Mouse (Mus musculus) lung, adult 2 months (tissue): ENCODE measurements at regions not wholly inside any gene's neighbourhood (a gene's known extent, or its start where the extent isn't known, plus 50 kb on each side); places are given as distances from the start of the nearest gene placed in this dataset.

Experiments
- DNase-seq: peaks from one replicate; pipeline ENCODE4 v3.0.0; 2022
- H3K4me1 ChIP-seq: fragments of 200-500 bp; 2 replicates; pipeline ENCODE4 v1.6.1; 2011; ENCODE audit warnings: low read length; ENCODE audit not compliant: control insufficient read depth, insufficient read depth
- H3K4me3 ChIP-seq: fragments of 200-500 bp; replicated peaks from 2 replicates; pipeline ENCODE3; 2011; ENCODE audit warnings: low read depth, mild to moderate bottlenecking, control low read depth, low read length; ENCODE audit errors: extremely low read depth
- CTCF ChIP-seq: fragments of 200-500 bp; IDR thresholded peaks from 2 replicates; pipeline ENCODE4 v1.5.1; 2011; ENCODE audit warnings: mild to moderate bottlenecking, low read length, control low read depth; ENCODE audit not compliant: insufficient read depth
- POLR2A ChIP-seq: fragments of 200-500 bp; IDR thresholded peaks from 2 replicates; pipeline ENCODE4 v1.6.1; 2011; ENCODE audit warnings: low read depth, mild to moderate bottlenecking, control low read depth, low read length, borderline replicate concordance; ENCODE audit errors: extremely low read depth
- WGBS: fragments of 180-500 bp; shearing (Covaris S2); methylation state at CpG from one replicate; pipeline ENCODE4 v1.1.7; 2018; 5-methylcytosine and 5-hydroxymethylcytosine counted together

- TF ChIP-seq POLR2A (no peak), CTCF (no peak)
- Histone ChIP-seq H3K4me3 (no peak overlapping the region), H3K4me1 (no peaks in the 10 kb centered on the region)
- DNase-seq, result no peak
- WGBS, result 47% methylated on average over 3 of the region's 3 CpGs
These were observed 1403.9 kb upstream of the Gm7489 start for GRCm38 (mm10) chr15:52480834-52481233.

- H3K4me1 ChIP-seq, result no peaks in the 10 kb centered on the region
- H3K4me3 ChIP-seq, result no peak overlapping the region
- no peak for DNase-seq
- WGBS, result 57% methylated on average over 5 of the region's 5 CpGs
- TF ChIP-seq POLR2A (no peak), CTCF (no peak)
These were observed 1401.0 kb upstream of the Gm7489 start for GRCm38 (mm10) chr15:52483598-52484165.

GRCm38 (mm10) chr15:52484276-52484675, 1400.4 kb upstream of the Gm7489 start:
- Histone ChIP-seq H3K4me1 (no peaks in the 10 kb centered on the region), H3K4me3 (no peak overlapping the region)
- DNase-seq, result no peak
- 52% methylated on average over 5 of the region's 5 CpGs for WGBS
- no peak for TF ChIP-seq CTCF
- no peak for TF ChIP-seq POLR2A

GRCm38 (mm10) chr15:52505278-52505831, 1379.4 kb upstream of the Gm7489 start:
- WGBS, result 28% methylated on average over 9 of the region's 9 CpGs
- Histone ChIP-seq H3K4me1 (no peaks in the 10 kb centered on the region), H3K4me3 (no peak overlapping the region)
- TF ChIP-seq POLR2A (no peak), CTCF (no peak; the same call in 1 of the 2 replicates)
- no peak for DNase-seq

GRCm38 (mm10) chr15:52506930-52507329, 1377.8 kb upstream of the Gm7489 start:
- TF ChIP-seq CTCF (peak; percentile 75), POLR2A (no peak)
- peak; percentile 17 for DNase-seq
- no peaks in the 10 kb centered on the region for H3K4me1 ChIP-seq
- no peak overlapping the region for H3K4me3 ChIP-seq
- 6% methylated on average over 7 of the region's 7 CpGs for WGBS

- no peak overlapping the region for H3K4me3 ChIP-seq
- DNase-seq, result no peak
- TF ChIP-seq POLR2A, result no peak
- TF ChIP-seq CTCF, result no peak
- H3K4me1 ChIP-seq, result no peaks in the 10 kb centered on the region
- WGBS, result 62% methylated on average over 2 of the region's 2 CpGs
These were observed 1376.1 kb upstream of the Gm7489 start for GRCm38 (mm10) chr15:52508609-52509008.

GRCm38 (mm10) chr15:52510137-52510536, 1374.6 kb upstream of the Gm7489 start:
- DNase-seq, result no peak
- H3K4me1 ChIP-seq, result no peaks in the 10 kb centered on the region
- TF ChIP-seq CTCF (no peak), POLR2A (no peak)
- no peak overlapping the region for H3K4me3 ChIP-seq
- WGBS, result 55% methylated on average over 4 of the region's 4 CpGs

GRCm38 (mm10) chr15:52536594-52536993, 1348.1 kb upstream of the Gm7489 start:
- no peaks in the 10 kb centered on the region for H3K4me1 ChIP-seq
- 83% methylated on average over 2 of the region's 2 CpGs for WGBS
- no peak overlapping the region for H3K4me3 ChIP-seq
- no peak for DNase-seq
- TF ChIP-seq CTCF (no peak), POLR2A (no peak)

GRCm38 (mm10) chr15:52558682-52559081, 1326.0 kb upstream of the Gm7489 start:
- Histone ChIP-seq H3K4me1 (no peaks in the 10 kb centered on the region), H3K4me3 (no peak overlapping the region)
- no peak for DNase-seq
- TF ChIP-seq POLR2A, result no peak
- no peak for TF ChIP-seq CTCF

GRCm38 (mm10) chr15:52564078-52564477, 1320.6 kb upstream of the Gm7489 start:
- Histone ChIP-seq H3K4me3 (no peak overlapping the region), H3K4me1 (no peaks in the 10 kb centered on the region)
- 66% methylated on average over 1 of the region's 1 CpGs for WGBS
- no peak for DNase-seq
- TF ChIP-seq POLR2A (no peak), CTCF (no peak)
